Mouse (Mus musculus) intestine, postnatal 0 days (tissue): ENCODE results near the gene Sirt5. TPM values are rescaled to one million over a fixed set of nuclear protein-coding genes. Genes with fewer than 3 reads are reported as not detected.

Experiments
- ATAC-seq: fragments of 200-750 bp; cut with Nextera tagmentation; 2 replicates; pipeline ENCODE4 v1.8.0; 2017; ENCODE audit warnings: mild to moderate bottlenecking, moderate TSS enrichment, moderate library complexity
- H3K27ac ChIP-seq: fragments of 300-500 bp; sonication (generic); 2 replicates; pipeline ENCODE4 v1.5.1; 2014; ENCODE audit warnings: mild to moderate bottlenecking, low read depth, low read length, moderate library complexity
- H3K27me3 ChIP-seq: fragments of 300-500 bp; sonication (generic); replicated peaks from 2 replicates; pipeline ENCODE4 v1.6.1; 2014; ENCODE audit warnings: low read length, mixed read lengths; ENCODE audit not compliant: control insufficient read depth, insufficient read depth
- H3K36me3 ChIP-seq: fragments of 300-500 bp; sonication (generic); 2 replicates; pipeline ENCODE4 v1.6.1; 2014; ENCODE audit warnings: mild to moderate bottlenecking, moderate library complexity; ENCODE audit not compliant: control insufficient read depth, insufficient read depth
- H3K4me1 ChIP-seq: fragments of 300-500 bp; sonication (generic); replicated peaks from 2 replicates; pipeline ENCODE4 v1.6.1; 2014; ENCODE audit warnings: antibody characterized with exemption, low read length, mixed read lengths; ENCODE audit not compliant: control insufficient read depth, insufficient read depth
- H3K4me2 ChIP-seq: fragments of 300-500 bp; sonication (generic); replicated peaks from 2 replicates; pipeline ENCODE4 v1.6.1; 2014; ENCODE audit warnings: low read depth, mild to moderate bottlenecking, moderate library complexity
- H3K4me3 ChIP-seq: fragments of 300-500 bp; sonication (generic); 2 replicates; pipeline ENCODE4 v1.5.1; 2014; ENCODE audit warnings: low read depth, low read length
- H3K9ac ChIP-seq: fragments of 300-500 bp; sonication (generic); 2 replicates; pipeline ENCODE4 v1.6.1; 2014; ENCODE audit warnings: mild to moderate bottlenecking, low read depth, low read length
- H3K9me3 ChIP-seq: fragments of 300-500 bp; sonication (generic); 2 replicates; pipeline ENCODE4 v1.6.1; 2016; ENCODE audit warnings: mixed run types; ENCODE audit not compliant: control insufficient read depth
- CTCF ChIP-seq: sonication (generic); IDR thresholded peaks from 2 replicates; pipeline ENCODE4 v1.5.1; 2016; ENCODE audit warnings: low read depth, mild to moderate bottlenecking, control low read depth, antibody characterized with exemption, moderate library complexity
- WGBS: fragments of 180-500 bp; shearing (Covaris S2); extraction: QIAGEN DNeasy Blood & Tissue Kit; methylation state at CpG from one replicate; pipeline ENCODE4 v1.1.7; 2014; 5-methylcytosine and 5-hydroxymethylcytosine counted together
- polyA plus RNA-seq: library from polyadenylated mRNA; unstranded; fragments of >200 nt; fragmentation: Nextera tagmentation; extraction: Ambion mirVana; gene quantifications from 2 replicates; pipeline ENCODE4 v1.2.1, GENCODE M21; 2015

Sirt5 gene
- polyA plus RNA-seq, 1 experiment from 2014 or later = 10.2 TPM

DNA sequence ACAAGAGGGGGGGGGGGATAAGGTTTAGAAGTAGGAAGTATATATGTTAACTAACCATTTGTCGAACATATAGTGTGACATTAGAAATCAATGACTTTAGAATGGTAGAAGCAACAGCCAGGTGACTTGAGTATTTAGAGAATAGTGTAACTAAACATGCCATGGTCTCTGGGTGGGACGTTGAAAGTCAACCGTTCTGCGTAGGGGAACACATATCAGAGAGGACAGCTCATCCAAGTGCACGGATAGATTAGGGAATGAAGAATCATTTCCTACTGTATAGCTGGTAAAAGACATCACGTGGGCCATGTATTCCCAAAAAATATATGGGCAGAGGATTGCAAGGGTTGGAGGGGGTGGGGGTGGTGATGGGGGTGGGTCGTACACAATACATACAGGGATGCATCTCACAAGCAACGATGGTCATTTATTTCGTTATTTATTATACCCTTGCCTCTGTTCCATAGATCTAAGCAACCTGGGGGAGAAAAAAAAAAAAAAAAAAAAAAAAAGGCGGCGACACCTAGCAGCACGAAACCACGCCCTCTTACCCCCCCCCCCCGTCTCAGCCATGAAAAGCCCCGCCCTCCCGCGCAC lies 32.5 kb downstream of the Sirt5 start:
- peak overlapping the region; percentile 80; the same call in 1 of the 2 replicates for H3K4me2 ChIP-seq
- 77% methylated on average over 9 of the region's 17 CpGs for WGBS
- no peaks in the 10 kb centered on the region for H3K4me1 ChIP-seq
- ATAC-seq = no peak
- TF ChIP-seq CTCF = no peak
- H3K4me3 ChIP-seq = peak overlapping the region; percentile 71
- H3K27me3 ChIP-seq = no peaks in the 10 kb centered on the region
- H3K36me3 ChIP-seq = peaks cover 29% of the 10 kb centered on the region
- H3K9me3 ChIP-seq = no peaks in the 10 kb centered on the region
- H3K9ac ChIP-seq = peak overlapping the region; percentile 82
- no peak overlapping the region for H3K27ac ChIP-seq

DNA sequence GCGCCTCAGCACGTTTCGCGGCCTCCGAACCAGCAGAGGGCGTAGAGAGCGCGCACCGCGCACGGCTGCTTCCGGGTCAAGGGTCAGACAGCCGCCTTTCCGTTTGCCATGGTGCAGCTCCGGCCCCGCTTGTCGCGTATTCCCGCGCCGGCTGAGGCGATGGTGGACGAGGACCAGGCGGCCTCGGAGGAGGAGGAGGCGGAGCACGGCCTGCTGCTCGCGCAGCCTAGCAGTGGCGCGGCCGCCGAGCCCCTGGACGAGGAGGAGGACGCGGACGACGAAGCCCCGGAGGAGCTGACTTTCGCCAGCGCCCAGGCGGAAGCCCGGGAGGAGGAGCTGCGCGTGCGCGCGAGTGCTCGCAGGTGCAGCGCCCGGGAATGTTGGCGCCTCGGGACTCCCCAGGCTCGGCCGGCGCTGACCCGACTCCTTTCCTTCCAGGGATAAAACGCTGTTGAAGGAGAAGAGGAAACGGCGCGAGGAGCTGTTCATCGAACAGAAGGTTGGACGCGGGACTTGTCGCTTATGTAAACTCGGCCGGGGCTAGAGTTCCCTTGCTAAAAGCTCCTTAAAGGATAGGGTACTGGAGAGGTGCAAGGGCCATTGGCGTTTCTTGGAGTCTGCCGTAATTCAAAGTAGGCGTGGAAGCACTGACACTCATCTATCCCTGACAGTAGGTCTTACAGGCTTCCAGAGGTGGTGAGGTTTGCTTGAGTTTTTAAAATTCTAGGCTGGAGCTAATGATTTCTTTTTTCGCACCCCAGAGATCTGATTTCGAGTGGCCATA lies 33.2 kb downstream of the Sirt5 start, which contains the start of gene Nol7:
Gene Nol7 (plus strand): TSS at position 94 of the 784 bp plus-strand sequence.
- peak; percentile 94 for TF ChIP-seq CTCF
- 1% methylated on average over 72 of the region's 72 CpGs for WGBS
- peak within 1 kb of the TSS; percentile 71 for H3K4me3 ChIP-seq
- ATAC-seq = peak; percentile 97
- H3K9ac ChIP-seq = peak within 1 kb of the TSS; percentile 82
- peak within 1 kb of the TSS; percentile 85 for H3K27ac ChIP-seq
- no peaks in the 10 kb centered on the region for H3K9me3 ChIP-seq
- peak within 1 kb of the TSS; percentile 80 for H3K4me2 ChIP-seq
- peaks cover 31% of the 10 kb centered on the region for H3K36me3 ChIP-seq
- no peaks in the 10 kb centered on the region for H3K4me1 ChIP-seq
- H3K27me3 ChIP-seq = no peaks in the 10 kb centered on the region

- TF ChIP-seq CTCF = no peak
- Histone ChIP-seq H3K4me1 (no peaks in the 10 kb centered on the region), H3K4me2 (peak overlapping the region; percentile 80; the same call in 1 of the 2 replicates), H3K9me3 (no peaks in the 10 kb centered on the region), H3K27ac (no peak overlapping the region), H3K36me3 (peaks cover 34% of the 10 kb centered on the region), H3K9ac (no peak overlapping the region), H3K4me3 (0 out of 2 replicates have a peak overlapping the region, but pooled peaks have one; percentile 71), H3K27me3 (no peaks in the 10 kb centered on the region)
- 85% methylated on average over 5 of the region's 5 CpGs for WGBS
- no peak for ATAC-seq
Measured at GRCm38 (mm10) chr13:43399576-43399975, 34.3 kb downstream of the Sirt5 start.

- Histone ChIP-seq H3K36me3 (peaks cover 57% of the 10 kb centered on the region), H3K27ac (no peak overlapping the region), H3K4me3 (no peak overlapping the region), H3K4me2 (no peak overlapping the region), H3K27me3 (no peaks in the 10 kb centered on the region), H3K9me3 (no peaks in the 10 kb centered on the region), H3K4me1 (no peaks in the 10 kb centered on the region), H3K9ac (no peak overlapping the region)
- ATAC-seq = no peak
- TF ChIP-seq CTCF = no peak
- WGBS = 84% methylated on average over 7 of the region's 7 CpGs
Measured at GRCm38 (mm10) chr13:43412311-43412710, 47.0 kb downstream of the Sirt5 start.

DNA sequence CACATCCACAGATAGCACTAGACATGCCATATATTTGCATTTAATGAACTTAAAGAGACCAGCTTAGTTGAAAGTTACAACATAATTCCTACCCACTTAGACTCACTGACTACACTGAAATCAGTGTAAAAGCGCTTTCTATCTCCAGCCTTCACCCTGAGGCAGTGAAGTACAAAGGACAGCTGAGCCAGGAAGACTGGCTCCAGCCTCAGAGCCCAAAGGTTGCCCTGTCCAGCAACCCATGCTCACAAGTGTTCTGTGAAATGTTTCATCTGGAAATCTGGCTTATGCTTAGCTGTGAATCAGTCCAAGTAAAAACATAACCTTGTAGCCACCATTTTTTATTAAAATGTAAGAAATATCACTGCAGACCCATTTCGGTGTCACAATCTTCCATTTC lies 48.3 kb downstream of the Sirt5 start:
- Histone ChIP-seq H3K9me3 (no peaks in the 10 kb centered on the region), H3K27ac (no peak overlapping the region), H3K27me3 (no peaks in the 10 kb centered on the region), H3K4me1 (no peaks in the 10 kb centered on the region), H3K9ac (no peak overlapping the region), H3K36me3 (peaks cover 52% of the 10 kb centered on the region), H3K4me3 (no peak overlapping the region), H3K4me2 (no peak overlapping the region)
- ATAC-seq = no peak
- 98% methylated on average over 2 of the region's 2 CpGs for WGBS
- TF ChIP-seq CTCF = no peak

DNA sequence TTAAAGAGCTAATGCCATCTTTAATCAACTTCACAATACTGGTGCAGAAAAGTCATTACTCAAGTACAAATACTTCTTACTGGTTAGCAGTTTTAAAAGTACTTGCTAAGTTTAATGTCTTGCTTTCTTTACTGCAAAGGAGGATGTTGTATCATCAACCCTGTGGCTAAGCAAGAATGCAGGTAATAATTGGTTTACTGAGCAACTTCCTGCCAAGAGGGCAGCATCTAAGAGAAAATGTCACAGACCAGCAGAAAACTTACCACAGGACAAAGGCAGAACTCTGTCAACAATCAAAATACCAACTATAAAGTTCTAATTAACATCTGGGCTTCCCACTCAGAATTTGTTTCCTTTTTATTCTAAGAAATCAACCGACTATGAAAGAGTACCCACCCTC lies 50.0 kb downstream of the Sirt5 start:
- no peak for ATAC-seq
- 91% methylated on average over 1 of the region's 1 CpGs for WGBS

More for the DNA sequence above, 50.0 kb downstream of the Sirt5 start:
- Histone ChIP-seq H3K4me1 (no peaks in the 10 kb centered on the region), H3K4me3 (no peak overlapping the region), H3K27me3 (no peaks in the 10 kb centered on the region), H3K4me2 (no peak overlapping the region), H3K9me3 (no peaks in the 10 kb centered on the region), H3K27ac (no peak overlapping the region), H3K9ac (no peak overlapping the region), H3K36me3 (peaks cover 59% of the 10 kb centered on the region)
- no peak for TF ChIP-seq CTCF
